Mouse (Mus musculus): ENCODE results near the gene Cpsf7. TPM values are rescaled to one million over a fixed set of nuclear protein-coding genes. Genes with fewer than 3 reads are reported as not detected.

Cpsf7 gene
- polyA plus RNA-seq, 1 experiment = 116 TPM

GRCm38 (mm10) chr19:10561558-10562314, 36.7 kb downstream of the Cpsf7 start:
- DNase-seq (ENCODE audit: low read depth) = no peak
- no peak for TF ChIP-seq CTCF (IDR thresholded peaks at IDR 0.05; ENCODE audit: borderline replicate concordance, extremely low read depth, insufficient read depth, insufficient read length)
- TF ChIP-seq POLR2A (IDR thresholded peaks at IDR 0.05; ENCODE audit: borderline replicate concordance, extremely low read depth, insufficient read depth, insufficient read length, poor library complexity, severe bottlenecking) = no peak

- TF ChIP-seq CTCF (IDR thresholded peaks at IDR 0.05; ENCODE audit: borderline replicate concordance, extremely low read depth, insufficient read depth, insufficient read length) = no peak
- TF ChIP-seq POLR2A (IDR thresholded peaks at IDR 0.05; ENCODE audit: borderline replicate concordance, extremely low read depth, insufficient read depth, insufficient read length, poor library complexity, severe bottlenecking) = no peak
- no peak for DNase-seq (ENCODE audit: low read depth)
These were observed 37.3 kb downstream of the Cpsf7 start for GRCm38 (mm10) chr19:10562351-10562750.

GRCm38 (mm10) chr19:10564278-10564677, 39.2 kb downstream of the Cpsf7 start:
- no peak for DNase-seq (ENCODE audit: low read depth)
- TF ChIP-seq CTCF (IDR thresholded peaks at IDR 0.05; ENCODE audit: borderline replicate concordance, extremely low read depth, insufficient read depth, insufficient read length) = no peak
- no peak for TF ChIP-seq POLR2A (IDR thresholded peaks at IDR 0.05; ENCODE audit: borderline replicate concordance, extremely low read depth, insufficient read depth, insufficient read length, poor library complexity, severe bottlenecking)

GRCm38 (mm10) chr19:10565217-10565616, 40.2 kb downstream of the Cpsf7 start:
- TF ChIP-seq POLR2A (IDR thresholded peaks at IDR 0.05; ENCODE audit: borderline replicate concordance, extremely low read depth, insufficient read depth, insufficient read length, poor library complexity, severe bottlenecking) = no peak
- TF ChIP-seq CTCF (IDR thresholded peaks at IDR 0.05; ENCODE audit: borderline replicate concordance, extremely low read depth, insufficient read depth, insufficient read length) = no peak
- no peak for DNase-seq (ENCODE audit: low read depth)

DNA sequence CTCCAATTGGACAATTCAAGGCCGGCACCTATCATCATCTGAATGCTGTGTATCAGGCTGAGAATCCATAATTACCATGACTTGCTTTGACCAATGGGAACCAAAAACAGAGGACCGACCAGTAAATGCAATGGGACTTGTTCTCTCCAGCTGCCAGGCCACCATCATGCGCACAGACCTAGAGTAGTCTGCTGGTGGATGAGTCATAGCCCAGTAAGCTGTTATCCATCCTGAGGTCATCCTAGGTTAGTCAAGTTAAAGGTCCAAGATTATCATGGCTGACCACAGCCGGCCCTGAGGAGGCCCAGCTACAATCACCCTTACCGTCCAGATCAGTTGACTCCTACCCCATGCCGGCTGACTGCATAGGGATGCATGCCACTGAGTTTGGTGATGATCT, 44.6 kb downstream of the Cpsf7 start:
- TF ChIP-seq CTCF (IDR thresholded peaks at IDR 0.05; ENCODE audit: borderline replicate concordance, extremely low read depth, insufficient read depth, insufficient read length) (no peak), POLR2A (IDR thresholded peaks at IDR 0.05; ENCODE audit: borderline replicate concordance, extremely low read depth, insufficient read depth, insufficient read length, poor library complexity, severe bottlenecking) (no peak)
- DNase-seq (ENCODE audit: low read depth) = no peak

GRCm38 (mm10) chr19:10576690-10577561, 51.9 kb downstream of the Cpsf7 start, which contains the start of the genes Cyb561a3 and Tmem138:
TSS of gene Cyb561a3 (plus strand) at chr19:10577172.
TSS of gene Tmem138 (minus strand) at chr19:10577362.
- peak; percentile 98 for DNase-seq (ENCODE audit: low read depth)
- TF ChIP-seq POLR2A (IDR thresholded peaks at IDR 0.05; ENCODE audit: borderline replicate concordance, extremely low read depth, insufficient read depth, insufficient read length, poor library complexity, severe bottlenecking) (peak; percentile 61; the same call in 1 of the 2 replicates), CTCF (IDR thresholded peaks at IDR 0.05; ENCODE audit: borderline replicate concordance, extremely low read depth, insufficient read depth, insufficient read length) (peak; percentile 65; the same call in 1 of the 2 replicates)

DNA sequence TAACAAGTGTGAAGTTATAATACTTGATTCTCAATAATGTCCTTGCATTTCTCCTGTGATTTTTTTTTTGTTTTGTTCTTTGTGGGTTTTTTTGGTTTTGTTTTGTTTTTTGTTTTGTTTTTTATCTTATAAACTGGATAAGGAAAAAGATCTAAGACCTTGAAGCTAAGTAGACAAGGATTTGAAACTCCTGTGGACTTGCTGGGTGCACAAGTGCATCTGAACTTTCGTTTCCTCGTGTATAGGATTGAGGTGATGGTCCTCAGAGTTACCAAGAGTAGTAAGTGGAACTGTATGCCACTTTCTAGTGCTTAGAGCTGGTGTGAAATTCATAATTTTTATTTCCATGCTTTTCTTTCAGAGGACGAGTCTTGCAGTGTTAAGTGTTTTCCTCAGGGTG, 55.0 kb downstream of the Cpsf7 start:
- no peak for DNase-seq (ENCODE audit: low read depth)
- TF ChIP-seq POLR2A (IDR thresholded peaks at IDR 0.05; ENCODE audit: borderline replicate concordance, extremely low read depth, insufficient read depth, insufficient read length, poor library complexity, severe bottlenecking) = no peak

GRCm38 (mm10) chr19:10580761-10581160, 55.7 kb downstream of the Cpsf7 start:
- DNase-seq (ENCODE audit: low read depth) = no peak
- TF ChIP-seq POLR2A (IDR thresholded peaks at IDR 0.05; ENCODE audit: borderline replicate concordance, extremely low read depth, insufficient read depth, insufficient read length, poor library complexity, severe bottlenecking) = no peak
- TF ChIP-seq CTCF (IDR thresholded peaks at IDR 0.05; ENCODE audit: borderline replicate concordance, extremely low read depth, insufficient read depth, insufficient read length) = no peak

GRCm38 (mm10) chr19:10581984-10582383, 56.9 kb downstream of the Cpsf7 start:
- DNase-seq (ENCODE audit: low read depth) = no peak
- TF ChIP-seq CTCF (IDR thresholded peaks at IDR 0.05; ENCODE audit: borderline replicate concordance, extremely low read depth, insufficient read depth, insufficient read length) (no peak), POLR2A (IDR thresholded peaks at IDR 0.05; ENCODE audit: borderline replicate concordance, extremely low read depth, insufficient read depth, insufficient read length, poor library complexity, severe bottlenecking) (no peak)

DNA sequence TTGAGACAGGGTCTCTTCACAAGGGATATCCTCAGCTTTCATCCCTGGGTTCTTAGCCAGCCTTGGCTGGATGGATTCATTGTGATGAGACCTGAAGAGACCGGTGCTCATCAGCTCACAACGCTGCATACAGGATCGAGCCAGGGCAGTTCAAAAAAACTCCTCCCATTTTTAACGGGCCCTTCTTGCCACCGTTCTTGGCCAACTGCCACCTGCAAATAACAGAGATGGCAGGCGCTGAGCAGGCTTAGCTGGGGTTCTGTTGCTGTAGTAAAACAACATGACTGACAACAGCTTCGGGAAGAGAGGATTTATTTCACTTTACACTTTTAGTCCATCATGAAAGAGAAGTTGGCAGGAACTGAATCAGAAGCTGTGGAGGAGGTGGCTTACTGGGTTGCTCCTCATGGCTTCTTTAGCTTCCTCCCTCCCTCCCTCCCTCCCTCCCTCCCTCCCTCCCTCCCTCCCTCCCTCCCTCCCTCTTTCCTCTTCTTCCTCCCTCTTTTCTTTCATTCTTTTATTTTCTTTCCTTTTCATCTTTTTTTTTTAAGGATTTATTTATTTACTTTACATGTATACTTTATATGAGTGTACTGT, 58.6 kb downstream of the Cpsf7 start:
- TF ChIP-seq POLR2A (IDR thresholded peaks at IDR 0.05; ENCODE audit: borderline replicate concordance, extremely low read depth, insufficient read depth, insufficient read length, poor library complexity, severe bottlenecking) = no peak
- no peak for TF ChIP-seq CTCF (IDR thresholded peaks at IDR 0.05; ENCODE audit: borderline replicate concordance, extremely low read depth, insufficient read depth, insufficient read length)
- peak; percentile 52 for DNase-seq (ENCODE audit: low read depth)

DNA sequence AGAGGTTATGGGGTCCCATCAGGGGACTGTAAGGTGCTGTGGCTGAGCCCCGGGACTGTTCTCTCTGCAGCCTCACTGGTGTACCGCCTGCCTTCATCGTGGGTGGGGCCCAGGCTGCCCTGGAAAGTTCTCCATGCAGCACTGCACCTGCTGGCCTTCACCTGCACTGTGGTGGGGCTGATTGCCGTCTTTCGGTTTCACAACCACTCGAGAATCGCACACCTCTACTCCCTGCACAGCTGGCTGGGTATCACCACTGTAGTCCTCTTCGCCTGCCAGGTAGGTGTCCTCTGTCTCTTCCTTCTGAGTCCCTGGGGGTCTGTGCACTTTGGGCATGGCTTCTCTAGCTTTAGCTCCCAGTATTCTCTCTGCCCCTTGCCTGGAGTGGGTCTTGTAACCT, 60.0 kb downstream of the Cpsf7 start:
- TF ChIP-seq CTCF (IDR thresholded peaks at IDR 0.05; ENCODE audit: borderline replicate concordance, extremely low read depth, insufficient read depth, insufficient read length) = no peak
- TF ChIP-seq POLR2A (IDR thresholded peaks at IDR 0.05; ENCODE audit: borderline replicate concordance, extremely low read depth, insufficient read depth, insufficient read length, poor library complexity, severe bottlenecking) = no peak
- DNase-seq (ENCODE audit: low read depth) = no peak

Data from brain, embryonic 14.5 days (tissue).